Mouse (Mus musculus): ENCODE results near the gene Tia1.
"Not testable (repeated sequence)": the region's sequence is repeated elsewhere in the genome, so short reads cannot be mapped to it uniquely, and the experiment has no call there.

The Tia1 gene

GRCm38 (mm10) chr6:86404100-86404861 lies at the start of gene Tia1:
Gene Tia1 (plus strand): TSS chr6:86404219.
- DNase-seq, result peak; percentile 97 to 98

GRCm38 (mm10) chr6:86354948-86355347 lies 49.1 kb upstream of the Tia1 start:
- DNase-seq, result no peak

- no peak for DNase-seq
These were observed 47.1 kb upstream of the Tia1 start for GRCm38 (mm10) chr6:86356956-86357355.

- DNase-seq, result peak; percentile 84
These were observed 43.3 kb upstream of the Tia1 start for GRCm38 (mm10) chr6:86360691-86361090.

- DNase-seq, result no peak
These were observed 42.6 kb upstream of the Tia1 start for GRCm38 (mm10) chr6:86361373-86361772.

- DNase-seq, result peak; percentile 73 to 86
These were observed 39.4 kb upstream of the Tia1 start for GRCm38 (mm10) chr6:86364442-86365141.

GRCm38 (mm10) chr6:86365371-86366124 lies 38.5 kb upstream of the Tia1 start, which contains the start of gene Fam136a:
Gene Fam136a (plus strand): TSS chr6:86365646.
- peak; percentile 96 to 98 for DNase-seq

GRCm38 (mm10) chr6:86366125-86366852 lies 37.7 kb upstream of the Tia1 start:
- peak; percentile 73 to 79 for DNase-seq

- DNase-seq, result no peak
These were observed 37.2 kb upstream of the Tia1 start for GRCm38 (mm10) chr6:86366853-86367249.

- no peak for DNase-seq
These were observed 35.5 kb upstream of the Tia1 start for GRCm38 (mm10) chr6:86368479-86368878.

GRCm38 (mm10) chr6:86370093-86370713 lies 33.8 kb upstream of the Tia1 start:
- DNase-seq, result peak in 1 of 2 experiments; percentile 41

- DNase-seq, result no peak
These were observed 33.2 kb upstream of the Tia1 start, which contains the start of gene Snrpg for GRCm38 (mm10) chr6:86370764-86371339. Gene Snrpg (plus strand): TSS chr6:86371304.

- peak; percentile 97 for DNase-seq
These were observed 32.6 kb upstream of the Tia1 start for GRCm38 (mm10) chr6:86371340-86371911.

GRCm38 (mm10) chr6:86371950-86372516 lies 32.0 kb upstream of the Tia1 start:
- DNase-seq, result no peak

GRCm38 (mm10) chr6:86373556-86373955 lies 30.5 kb upstream of the Tia1 start:
- DNase-seq, result no peak

- no peak for DNase-seq
These were observed 25.7 kb upstream of the Tia1 start for GRCm38 (mm10) chr6:86378341-86378740.

GRCm38 (mm10) chr6:86380112-86380511 lies 23.9 kb upstream of the Tia1 start:
- not testable (repeated sequence) for DNase-seq

GRCm38 (mm10) chr6:86382551-86382950 lies 21.5 kb upstream of the Tia1 start:
- no peak for DNase-seq

GRCm38 (mm10) chr6:86383370-86383769 lies 20.6 kb upstream of the Tia1 start:
- DNase-seq, result no peak

GRCm38 (mm10) chr6:86384692-86385091 lies 19.3 kb upstream of the Tia1 start:
- DNase-seq, result no peak
